Mouse (Mus musculus) T-helper 2 cell (primary cell): ENCODE results near the gene Ctcfl.

ENCODE experiments used
- in situ Hi-C: fragments of 300-600 bp; cut with MboI, MseI; formaldehyde crosslinking; loops from one replicate; pipeline ENCODE4 v1.15.1; 2025; ENCODE audit warnings: high pct_unique_total_duplicates

Gene Ctcfl

GRCm38 (mm10) chr2:173049231-173049630 is 70.1 kb downstream of the Ctcfl start:
- in situ Hi-C loops, result no loop called here

DNA sequence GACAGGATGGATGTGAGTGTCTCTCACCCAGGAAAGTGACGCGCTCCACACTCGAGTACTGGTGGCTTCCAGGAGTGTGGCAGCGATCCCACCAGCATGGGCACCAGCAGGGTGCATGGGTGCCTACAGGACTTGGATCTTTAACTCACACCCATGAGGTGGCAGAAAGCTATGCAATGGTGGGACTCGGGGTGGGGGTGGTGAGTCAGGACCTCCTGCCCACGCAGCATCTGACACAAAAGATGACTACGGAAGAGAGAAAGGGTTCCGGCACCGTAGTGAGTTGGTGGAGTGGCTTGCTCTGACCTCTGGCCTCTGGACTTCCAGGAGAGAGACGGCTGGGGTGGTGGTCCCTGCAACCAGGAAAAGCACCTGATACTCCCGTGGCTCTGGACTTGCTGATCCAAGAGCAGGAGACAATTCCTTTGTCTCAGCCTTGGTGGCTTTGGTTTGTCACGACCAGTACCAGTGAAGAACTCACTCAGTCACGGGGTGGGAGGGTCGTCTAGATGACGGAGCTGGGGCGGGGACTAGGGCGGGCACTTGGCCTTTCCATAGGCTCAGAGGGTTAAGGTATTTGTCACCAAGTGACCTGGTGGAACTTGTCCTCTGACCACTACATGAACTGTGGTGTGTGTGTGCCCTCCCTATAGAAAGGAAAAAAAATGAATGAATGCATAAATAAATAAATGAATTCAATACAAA is 71.1 kb downstream of the Ctcfl start:
- in situ Hi-C loops, result no loop called here

GRCm38 (mm10) chr2:173047471-173047870 is 71.9 kb downstream of the Ctcfl start:
- in situ Hi-C loops, result no loop called here

GRCm38 (mm10) chr2:173046582-173047297 is 72.6 kb downstream of the Ctcfl start:
- in situ Hi-C loops, result no loop called here

DNA sequence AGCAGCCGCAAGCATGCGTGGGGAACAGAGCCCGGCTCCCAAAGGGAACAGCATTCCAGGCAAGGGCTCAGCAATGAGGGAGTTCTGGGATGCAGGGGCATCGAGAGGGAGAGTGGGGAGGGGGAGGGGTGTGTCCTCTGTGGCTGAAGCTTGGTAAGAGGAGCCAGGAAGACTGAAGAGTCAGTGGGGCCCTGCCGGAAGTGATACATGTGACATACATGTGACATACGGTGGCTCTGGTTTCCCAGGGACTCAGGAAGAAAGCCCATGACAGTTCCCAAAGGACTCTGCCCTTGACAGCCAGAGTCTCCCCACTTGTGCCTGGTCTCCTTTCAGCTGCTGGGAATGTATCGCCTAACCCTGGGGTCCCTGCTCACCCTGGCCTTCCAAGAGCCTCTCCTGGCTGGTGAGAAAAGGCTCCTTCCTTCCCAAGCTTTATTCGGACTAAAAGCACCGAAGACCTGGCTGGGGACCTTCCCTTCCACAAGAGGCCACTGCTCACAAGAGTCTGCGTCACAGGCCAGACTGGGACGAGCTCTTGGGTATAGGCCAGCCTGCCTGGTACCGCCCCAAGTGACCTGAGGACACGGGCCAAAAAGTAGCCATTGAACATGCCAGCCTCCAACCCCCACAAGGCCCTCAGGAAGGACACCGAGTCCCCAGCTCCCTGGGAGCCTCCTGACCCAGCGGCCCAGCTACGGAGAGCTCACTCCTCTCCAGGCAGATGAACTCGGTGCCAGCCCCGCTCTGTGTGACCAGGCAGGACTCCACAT is 74.9 kb downstream of the Ctcfl start:
- in situ Hi-C loops, result no loop called here
